Mouse (Mus musculus): Measurements from ENCODE around the gene Gtf2h4.

Gene Gtf2h4

GRCm38 (mm10) chr17:35638475-35639190 lies 34.9 kb downstream of the Gtf2h4 start:
- peak; percentile 66 to 68 for DNase-seq (ENCODE audit: low spot score in 2 of 2)

GRCm38 (mm10) chr17:35636363-35636762 lies 37.2 kb downstream of the Gtf2h4 start:
- DNase-seq (ENCODE audit: low spot score in 2 of 2): peak; percentile 51 to 66

- peak; percentile 90 to 91 for DNase-seq (ENCODE audit: low spot score in 2 of 2)
Measured at GRCm38 (mm10) chr17:35635699-35636111, 37.8 kb downstream of the Gtf2h4 start.

- DNase-seq (ENCODE audit: low spot score in 2 of 2): peak; percentile 56 to 64
Measured at GRCm38 (mm10) chr17:35635202-35635601, 38.3 kb downstream of the Gtf2h4 start.

- peak; percentile 76 to 87 for DNase-seq (ENCODE audit: low spot score in 2 of 2)
Measured at GRCm38 (mm10) chr17:35633992-35634391, 39.5 kb downstream of the Gtf2h4 start.

- no peak for DNase-seq (ENCODE audit: low spot score in 2 of 2)
Measured at GRCm38 (mm10) chr17:35626537-35626936, 47.0 kb downstream of the Gtf2h4 start, which contains the start of gene Gm9573. Gm9573 (minus strand) TSS chr17:35626637.
